Comparison of ENCODE assay signal across 27 mouse cellular contexts in genomic region chr5:150510451-150511225, GRCm38 (mm10). TPM values are rescaled to one million over a fixed set of nuclear protein-coding genes. Genes with fewer than 3 reads are reported as not detected.
"Had no signal": no experiment of that assay in that cellular context is flagged by ENCODE, and none has a peak within 500 bp of the region (broad histone marks: within the 10 kb centered on the region; RNA-seq: fewer than 3 reads in every experiment).

No protein-coding gene starts in this region.

- H3K36me3 ChIP-seq: midbrain, embryonic 10.5 days; midbrain, embryonic 12.5 days; neural tube, embryonic 13.5 days; neural tube, embryonic 15.5 days had no signal

- H3K9ac ChIP-seq: lung, embryonic 14.5 days; midbrain, embryonic 12.5 days; neural tube, embryonic 13.5 days; neural tube, embryonic 15.5 days had no signal

- ATAC-seq: midbrain, embryonic 16.5 days had no signal

- H3K27me3 ChIP-seq: megakaryocyte, embryonic 14.5 days; midbrain, embryonic 12.5 days; neural tube, embryonic 13.5 days; neural tube, embryonic 15.5 days had no signal

- H3K4me1 ChIP-seq: megakaryocyte, embryonic 14.5 days; midbrain, embryonic 10.5 days; midbrain, embryonic 12.5 days; neural tube, embryonic 13.5 days; neural tube, embryonic 15.5 days had no signal

- DNase-seq: lung, adult 18-20 months; lung, embryonic 14.5 days; lung, postnatal 10 days; lung, postnatal 4 days; midbrain, embryonic 14.5 days; retina, postnatal 1 day; right cerebral cortex, adult 18-20 months; right cerebral cortex, postnatal 25 days; right cerebral cortex, postnatal 4 days; spleen, adult 18-20 months; thymus, adult 18-20 months; thymus, postnatal 14 days; thymus, postnatal 36 days had no signal

- H3K4me2 ChIP-seq: lung, embryonic 14.5 days; midbrain, embryonic 12.5 days; neural tube, embryonic 13.5 days; neural tube, embryonic 15.5 days had no signal

- H3K4me3 ChIP-seq: megakaryocyte, embryonic 14.5 days; midbrain, embryonic 10.5 days; midbrain, embryonic 12.5 days; myocyte; neural tube, embryonic 13.5 days; neural tube, embryonic 15.5 days had no signal

- H3K9me3 ChIP-seq: neural tube, embryonic 13.5 days; neural tube, embryonic 15.5 days had no signal

- H3K27ac ChIP-seq: midbrain, embryonic 10.5 days; midbrain, embryonic 12.5 days; neural tube, embryonic 13.5 days; neural tube, embryonic 15.5 days had no signal

RNA-seq across cellular contexts. Expression of gene Zar1l, which starts 7.3 kb away (rescaled TPM):
- polyA plus RNA-seq: liver, embryonic 16.5 days; lung, embryonic 14.5 days; lung, embryonic 16.5 days; midbrain, embryonic 10.5 days; midbrain, embryonic 12.5 days; midbrain, embryonic 14.5 days; midbrain, embryonic 16.5 days; myocyte; neural tube, embryonic 11.5 days; neural tube, embryonic 13.5 days; neural tube, embryonic 15.5 days; small intestine, adult 2 months; stomach, embryonic 14.5 days; stomach, embryonic 16.5 days; thymus, postnatal 0 days had no signal
